Mouse (Mus musculus) ES-CJ7 (cell line): Measurements from ENCODE around the gene Prkca.

ENCODE experiments used
- DNase-seq: peaks from one replicate; pipeline ENCODE4 v3.0.0; 2011; ENCODE audit warnings: low read depth, low spot score

Prkca gene

GRCm38 (mm10) chr11:108015284-108015683 is 328.4 kb downstream of the Prkca start:
- no peak for DNase-seq

- no peak for DNase-seq
Observed at GRCm38 (mm10) chr11:108013390-108013789, 330.3 kb downstream of the Prkca start.

- DNase-seq: no peak
Observed at GRCm38 (mm10) chr11:108010465-108010864, 333.3 kb downstream of the Prkca start.

- peak; percentile 79 for DNase-seq
Observed at GRCm38 (mm10) chr11:107998891-107999290, 344.8 kb downstream of the Prkca start.

GRCm38 (mm10) chr11:107996896-107997670 is 346.6 kb downstream of the Prkca start:
- no peak for DNase-seq

- peak; percentile 83 for DNase-seq
Observed at GRCm38 (mm10) chr11:107994487-107994886, 349.2 kb downstream of the Prkca start.

GRCm38 (mm10) chr11:107993792-107994191 is 349.9 kb downstream of the Prkca start:
- DNase-seq: peak; percentile 31

GRCm38 (mm10) chr11:107992500-107992899 is 351.2 kb downstream of the Prkca start:
- peak; percentile 11 for DNase-seq

GRCm38 (mm10) chr11:107991990-107992389 is 351.7 kb downstream of the Prkca start:
- DNase-seq: peak; percentile 26

- DNase-seq: no peak
Observed at GRCm38 (mm10) chr11:107989241-107989640, 354.5 kb downstream of the Prkca start.

- peak; percentile 79 for DNase-seq
Observed at GRCm38 (mm10) chr11:107985941-107986340, 357.8 kb downstream of the Prkca start.

GRCm38 (mm10) chr11:107983883-107984282 is 359.8 kb downstream of the Prkca start:
- peak; percentile 56 for DNase-seq

GRCm38 (mm10) chr11:107983224-107983623 is 360.5 kb downstream of the Prkca start:
- DNase-seq: peak; percentile 89

- DNase-seq: peak; percentile 83
Observed at GRCm38 (mm10) chr11:107982225-107982896, 361.4 kb downstream of the Prkca start.

GRCm38 (mm10) chr11:107979497-107980174 is 364.1 kb downstream of the Prkca start:
- peak; percentile 20 for DNase-seq

GRCm38 (mm10) chr11:107969943-107970342 is 373.8 kb downstream of the Prkca start:
- DNase-seq: no peak

GRCm38 (mm10) chr11:107968147-107968546 is 375.6 kb downstream of the Prkca start:
- no peak for DNase-seq

GRCm38 (mm10) chr11:107966229-107966628 is 377.5 kb downstream of the Prkca start:
- no peak for DNase-seq

GRCm38 (mm10) chr11:107965449-107965848 is 378.3 kb downstream of the Prkca start:
- no peak for DNase-seq

GRCm38 (mm10) chr11:107957566-107958350 is 386.0 kb downstream of the Prkca start:
- DNase-seq: no peak
